Mouse (Mus musculus) cortical plate, adult 2 months (tissue): ENCODE data around the gene Plekha5. TPM values are rescaled to one million over a fixed set of nuclear protein-coding genes. Genes with fewer than 3 reads are reported as not detected.
"Not testable (repeated sequence)": the region's sequence is repeated elsewhere in the genome, so short reads cannot be mapped to it uniquely, and the experiment has no call there.

Experiments
- H3K27ac ChIP-seq: fragments of 200-500 bp; 2 replicates; pipeline ENCODE4 v1.5.1; 2012; ENCODE audit warnings: low read length, control low read depth, inconsistent platforms; ENCODE audit not compliant: insufficient read depth
- H3K4me1 ChIP-seq: fragments of 200-500 bp; 2 replicates; pipeline ENCODE4 v1.6.1; 2011; ENCODE audit warnings: low read length; ENCODE audit not compliant: control insufficient read depth, insufficient read depth
- H3K4me3 ChIP-seq: fragments of 200-500 bp; 2 replicates; pipeline ENCODE4 v1.5.1; 2011; ENCODE audit warnings: mild to moderate bottlenecking, low read length, control low read depth; ENCODE audit not compliant: insufficient read depth
- CTCF ChIP-seq: fragments of 200-500 bp; IDR thresholded peaks from 2 replicates; pipeline ENCODE4 v1.5.1; 2011; ENCODE audit warnings: mild to moderate bottlenecking, control low read depth, low read length; ENCODE audit not compliant: insufficient read depth; ENCODE audit errors: extremely low read depth
- POLR2A ChIP-seq: fragments of 200-500 bp; IDR thresholded peaks from 2 replicates; pipeline ENCODE4 v1.6.1; 2011; ENCODE audit warnings: mild to moderate bottlenecking, low read length, control low read depth; ENCODE audit not compliant: insufficient read depth; ENCODE audit errors: extremely low read depth
- polyA plus RNA-seq: library from polyadenylated mRNA; depleted of rRNA; stranded (reverse); fragments of >200 nt; gene quantifications from 2 replicates; pipeline ENCODE4 v1.2.3, GENCODE M21; 2012

The Plekha5 gene
- polyA plus RNA-seq, 1 experiment: 106 TPM

GRCm38 (mm10) chr6:140561151-140561916, 137.5 kb downstream of the Plekha5 start:
- Histone ChIP-seq H3K4me1 (peaks cover 1% of the 10 kb centered on the region), H3K4me3 (no peak overlapping the region), H3K27ac (no peak overlapping the region)
- TF ChIP-seq POLR2A (no peak), CTCF (no peak)

- Histone ChIP-seq H3K27ac (no peak overlapping the region), H3K4me3 (no peak overlapping the region), H3K4me1 (peaks cover 1% of the 10 kb centered on the region)
- no peak for TF ChIP-seq CTCF
- no peak for TF ChIP-seq POLR2A
These were observed 138.2 kb downstream of the Plekha5 start for GRCm38 (mm10) chr6:140561917-140562590.

GRCm38 (mm10) chr6:140567199-140567598, 143.3 kb downstream of the Plekha5 start:
- H3K4me3 ChIP-seq: no peak overlapping the region
- TF ChIP-seq POLR2A: no peak
- TF ChIP-seq CTCF: no peak
- no peaks in the 10 kb centered on the region; the same call in 1 of the 2 replicates for H3K4me1 ChIP-seq
- no peak overlapping the region for H3K27ac ChIP-seq

GRCm38 (mm10) chr6:140567897-140568296, 144.0 kb downstream of the Plekha5 start:
- no peaks in the 10 kb centered on the region; the same call in 1 of the 2 replicates for H3K4me1 ChIP-seq
- H3K4me3 ChIP-seq: no peak overlapping the region
- no peak overlapping the region for H3K27ac ChIP-seq
- TF ChIP-seq POLR2A (no peak), CTCF (no peak)

GRCm38 (mm10) chr6:140570152-140570551, 146.3 kb downstream of the Plekha5 start:
- TF ChIP-seq POLR2A (no peak), CTCF (no peak)

GRCm38 (mm10) chr6:140574943-140575342, 151.1 kb downstream of the Plekha5 start:
- TF ChIP-seq POLR2A (no peak), CTCF (no peak)
- Histone ChIP-seq H3K4me3 (no peak overlapping the region), H3K27ac (no peak overlapping the region), H3K4me1 (no peaks in the 10 kb centered on the region)

More at GRCm38 (mm10) chr6:140570152-140570551, 146.3 kb downstream of the Plekha5 start:
- no peaks in the 10 kb centered on the region for H3K4me1 ChIP-seq
- no peak overlapping the region for H3K4me3 ChIP-seq
- H3K27ac ChIP-seq: no peak overlapping the region

- Histone ChIP-seq H3K4me1 (no peaks in the 10 kb centered on the region), H3K27ac (no peak overlapping the region), H3K4me3 (no peak overlapping the region)
- TF ChIP-seq CTCF (no peak), POLR2A (no peak)
These were observed 152.3 kb downstream of the Plekha5 start for GRCm38 (mm10) chr6:140576133-140576532.

- TF ChIP-seq POLR2A (no peak), CTCF (no peak)
- no peak overlapping the region for H3K27ac ChIP-seq
- no peak overlapping the region for H3K4me3 ChIP-seq
- no peaks in the 10 kb centered on the region for H3K4me1 ChIP-seq
These were observed 153.3 kb downstream of the Plekha5 start for GRCm38 (mm10) chr6:140576961-140577821.

GRCm38 (mm10) chr6:140577822-140578170, 153.9 kb downstream of the Plekha5 start:
- TF ChIP-seq CTCF (no peak), POLR2A (no peak)
- H3K4me1 ChIP-seq: no peaks in the 10 kb centered on the region
- no peak overlapping the region for H3K4me3 ChIP-seq
- H3K27ac ChIP-seq: no peak overlapping the region

GRCm38 (mm10) chr6:140578985-140579384, 155.1 kb downstream of the Plekha5 start:
- not testable (repeated sequence) for H3K27ac ChIP-seq, H3K4me1 ChIP-seq, H3K4me3 ChIP-seq
